Mouse (Mus musculus): Measurements from ENCODE around the gene Sepsecs.
A peak's percentile ranks its signal among the peaks of the same experiment; 100 is the strongest.

Sepsecs gene

GRCm38 (mm10) chr5:52643947-52644840, 25.3 kb downstream of the Sepsecs start:
- no peak for DNase-seq (ENCODE audit: low spot score in 2 of 2)

GRCm38 (mm10) chr5:52641736-52642135, 27.8 kb downstream of the Sepsecs start:
- DNase-seq (ENCODE audit: low spot score in 2 of 2): no peak

- no peak for DNase-seq (ENCODE audit: low spot score in 2 of 2)
Observed at GRCm38 (mm10) chr5:52638916-52639315, 30.6 kb downstream of the Sepsecs start.

- no peak for DNase-seq (ENCODE audit: low spot score in 2 of 2)
Observed at GRCm38 (mm10) chr5:52638006-52638405, 31.5 kb downstream of the Sepsecs start.

- no peak for DNase-seq (ENCODE audit: low spot score in 2 of 2)
Observed at GRCm38 (mm10) chr5:52636923-52637322, 32.6 kb downstream of the Sepsecs start.

- DNase-seq (ENCODE audit: low spot score in 2 of 2): no peak
Observed at GRCm38 (mm10) chr5:52636025-52636755, 33.3 kb downstream of the Sepsecs start.

GRCm38 (mm10) chr5:52634017-52634416, 35.5 kb downstream of the Sepsecs start:
- DNase-seq (ENCODE audit: low spot score in 2 of 2): peak in 1 of 2 experiments; percentile 37

GRCm38 (mm10) chr5:52630541-52630940, 39.0 kb downstream of the Sepsecs start:
- DNase-seq (ENCODE audit: low spot score in 2 of 2): no peak

GRCm38 (mm10) chr5:52629214-52629613, 40.3 kb downstream of the Sepsecs start:
- no peak for DNase-seq (ENCODE audit: low spot score in 2 of 2)

GRCm38 (mm10) chr5:52628783-52629182, 40.7 kb downstream of the Sepsecs start:
- DNase-seq (ENCODE audit: low spot score in 2 of 2): no peak

- no peak for DNase-seq (ENCODE audit: low spot score in 2 of 2)
Observed at GRCm38 (mm10) chr5:52627713-52628112, 41.8 kb downstream of the Sepsecs start.

- DNase-seq (ENCODE audit: low spot score in 2 of 2): no peak
Observed at GRCm38 (mm10) chr5:52626092-52626491, 43.4 kb downstream of the Sepsecs start.

GRCm38 (mm10) chr5:52624956-52625355, 44.6 kb downstream of the Sepsecs start:
- no peak for DNase-seq (ENCODE audit: low spot score in 2 of 2)

- DNase-seq (ENCODE audit: low spot score in 2 of 2): no peak
Observed at GRCm38 (mm10) chr5:52623099-52623498, 46.4 kb downstream of the Sepsecs start.

GRCm38 (mm10) chr5:52618348-52619270, 50.9 kb downstream of the Sepsecs start:
- no peak for DNase-seq (ENCODE audit: low spot score in 2 of 2)

GRCm38 (mm10) chr5:52617711-52618347, 51.7 kb downstream of the Sepsecs start:
- DNase-seq (ENCODE audit: low spot score in 2 of 2): no peak

GRCm38 (mm10) chr5:52616549-52616948, 53.0 kb downstream of the Sepsecs start:
- DNase-seq (ENCODE audit: low spot score in 2 of 2): peak in 1 of 2 experiments; percentile 46

GRCm38 (mm10) chr5:52615421-52615820, 54.1 kb downstream of the Sepsecs start:
- DNase-seq (ENCODE audit: low spot score in 2 of 2): no peak

- no peak for DNase-seq (ENCODE audit: low spot score in 2 of 2)
Observed at GRCm38 (mm10) chr5:52614686-52615085, 54.8 kb downstream of the Sepsecs start.

GRCm38 (mm10) chr5:52612776-52613175, 56.7 kb downstream of the Sepsecs start:
- no peak for DNase-seq (ENCODE audit: low spot score in 2 of 2)

GRCm38 (mm10) chr5:52611315-52611895, 58.1 kb downstream of the Sepsecs start:
- DNase-seq (ENCODE audit: low spot score in 2 of 2): peak in 1 of 2 experiments; percentile 38
